Mouse (Mus musculus) heart, postnatal 0 days (tissue): ENCODE results near the gene Mertk. TPM values are rescaled to one million over a fixed set of nuclear protein-coding genes. Genes with fewer than 3 reads are reported as not detected.

Source experiments
- ATAC-seq: fragments of 200-750 bp; cut with Nextera tagmentation; 2 replicates; pipeline ENCODE4 v1.8.0; 2017; ENCODE audit warnings: low read depth, moderate number of reproducible peaks, moderate library complexity; ENCODE audit not compliant: insufficient read depth
- DNase-seq: peaks from one replicate; pipeline ENCODE4 v3.0.0-alpha.2; 2016; ENCODE audit warnings: low spot score
- H3K27ac ChIP-seq: fragments of 300-500 bp; sonication (generic); 2 replicates; pipeline ENCODE4 v1.5.1; 2014; ENCODE audit warnings: low read depth, mild to moderate bottlenecking
- H3K27me3 ChIP-seq: fragments of 300-500 bp; sonication (generic); 2 replicates; pipeline ENCODE4 v1.6.1; 2014; ENCODE audit warnings: low read length, mixed read lengths; ENCODE audit not compliant: control insufficient read depth, insufficient read depth
- H3K36me3 ChIP-seq: fragments of 300-500 bp; sonication (generic); replicated peaks from 2 replicates; pipeline ENCODE4 v1.6.1; 2014; ENCODE audit warnings: low read length, mixed read lengths; ENCODE audit not compliant: control insufficient read depth, insufficient read depth
- H3K4me1 ChIP-seq: fragments of 300-500 bp; sonication (generic); 2 replicates; pipeline ENCODE4 v1.6.1; 2014; ENCODE audit warnings: antibody characterized with exemption; ENCODE audit not compliant: control insufficient read depth, insufficient read depth
- H3K4me2 ChIP-seq: fragments of 300-500 bp; sonication (generic); 2 replicates; pipeline ENCODE4 v1.6.1; 2014; ENCODE audit warnings: low read depth, mild to moderate bottlenecking, low read length, moderate library complexity
- H3K4me3 ChIP-seq: fragments of 300-500 bp; sonication (generic); 2 replicates; pipeline ENCODE4 v1.5.1; 2014; ENCODE audit warnings: low read depth, low read length
- H3K9ac ChIP-seq: fragments of 300-500 bp; sonication (generic); replicated peaks from 2 replicates; pipeline ENCODE4 v1.6.1; 2014; ENCODE audit warnings: low read depth, low read length, mixed read lengths
- H3K9me3 ChIP-seq: fragments of 300-500 bp; sonication (generic); replicated peaks from 2 replicates; pipeline ENCODE4 v1.6.1; 2016; ENCODE audit warnings: low read length; ENCODE audit not compliant: control insufficient read depth
- CTCF ChIP-seq: IDR thresholded peaks from 2 replicates; pipeline ENCODE4 v1.5.1; 2016; ENCODE audit warnings: antibody characterized with exemption, control low read depth, low read depth
- EP300 ChIP-seq: IDR thresholded peaks from 2 replicates; pipeline ENCODE4 v1.6.1; 2016; ENCODE audit warnings: antibody characterized with exemption, low read depth
- WGBS: fragments of 180-500 bp; shearing (Covaris S2); extraction: QIAGEN DNeasy Blood & Tissue Kit; methylation state at CpG from one replicate; pipeline ENCODE4 v1.1.7; 2014; 5-methylcytosine and 5-hydroxymethylcytosine counted together
- polyA plus RNA-seq: library from polyadenylated mRNA; unstranded; fragments of >200 nt; fragmentation: Nextera tagmentation; extraction: Ambion mirVana; gene quantifications from 2 replicates; pipeline ENCODE4 v1.2.1, GENCODE M21; 2015
- total RNA-seq: library from RNA; depleted of rRNA; stranded (reverse); fragments of >200 nt; gene quantifications from 2 replicates; pipeline ENCODE4 v1.2.3, GENCODE M21; 2014; ENCODE audit warnings: low replicate concordance

Mertk gene
- total and polyA plus RNA-seq, 2 experiments from 2014 or later: 2.3 to 6.1 TPM

- DNase-seq (no peak), ATAC-seq (no peak)
- TF ChIP-seq EP300 (no peak), CTCF (no peak)
- Histone ChIP-seq H3K36me3 (peaks cover 14% of the 10 kb centered on the region; the same call in 1 of the 2 replicates), H3K9ac (no peak overlapping the region), H3K4me3 (no peak overlapping the region), H3K27me3 (no peaks in the 10 kb centered on the region), H3K27ac (no peak overlapping the region), H3K4me1 (peaks cover 8% of the 10 kb centered on the region; the same call in 1 of the 2 replicates), H3K9me3 (no peaks in the 10 kb centered on the region), H3K4me2 (no peak overlapping the region)
- 85% methylated on average over 10 of the region's 10 CpGs for WGBS
These were observed 85.0 kb downstream of the Mertk start for GRCm38 (mm10) chr2:128783660-128784345.

- Histone ChIP-seq H3K4me2 (no peak overlapping the region), H3K27ac (no peak overlapping the region), H3K4me1 (peaks cover 8% of the 10 kb centered on the region; the same call in 1 of the 2 replicates), H3K9me3 (no peaks in the 10 kb centered on the region), H3K9ac (no peak overlapping the region), H3K36me3 (peaks cover 14% of the 10 kb centered on the region; the same call in 1 of the 2 replicates), H3K4me3 (no peak overlapping the region), H3K27me3 (no peaks in the 10 kb centered on the region)
- DNase-seq: no peak
- WGBS: 86% methylated on average over 7 of the region's 7 CpGs
- no peak for TF ChIP-seq EP300
- no peak for TF ChIP-seq CTCF
- no peak for ATAC-seq
These were observed 86.1 kb downstream of the Mertk start for GRCm38 (mm10) chr2:128784814-128785213.

- H3K9ac ChIP-seq: no peak overlapping the region
- H3K27me3 ChIP-seq: no peaks in the 10 kb centered on the region
- no peak for TF ChIP-seq EP300
- TF ChIP-seq CTCF: no peak
- DNase-seq: no peak
- peaks cover 8% of the 10 kb centered on the region; the same call in 1 of the 2 replicates for H3K4me1 ChIP-seq
- no peak overlapping the region for H3K4me2 ChIP-seq
- H3K36me3 ChIP-seq: peaks cover 14% of the 10 kb centered on the region; the same call in 1 of the 2 replicates
- no peak overlapping the region for H3K4me3 ChIP-seq
- 57% methylated on average over 5 of the region's 5 CpGs for WGBS
- no peak overlapping the region for H3K27ac ChIP-seq
- ATAC-seq: no peak
- no peaks in the 10 kb centered on the region for H3K9me3 ChIP-seq
These were observed 87.6 kb downstream of the Mertk start for GRCm38 (mm10) chr2:128786341-128786740.

GRCm38 (mm10) chr2:128786795-128787194 lies 88.0 kb downstream of the Mertk start:
- peaks cover 7% of the 10 kb centered on the region; the same call in 1 of the 2 replicates for H3K4me1 ChIP-seq
- no peak for DNase-seq
- no peak overlapping the region for H3K27ac ChIP-seq
- H3K36me3 ChIP-seq: peaks cover 14% of the 10 kb centered on the region; the same call in 1 of the 2 replicates
- H3K27me3 ChIP-seq: no peaks in the 10 kb centered on the region
- no peak for TF ChIP-seq CTCF
- TF ChIP-seq EP300: no peak
- no peaks in the 10 kb centered on the region for H3K9me3 ChIP-seq
- H3K4me2 ChIP-seq: no peak overlapping the region
- H3K4me3 ChIP-seq: no peak overlapping the region
- H3K9ac ChIP-seq: no peak overlapping the region
- no peak for ATAC-seq
- 78% methylated on average over 1 of the region's 1 CpGs for WGBS

GRCm38 (mm10) chr2:128787805-128788204 lies 89.0 kb downstream of the Mertk start:
- Histone ChIP-seq H3K27me3 (no peaks in the 10 kb centered on the region), H3K4me2 (no peak overlapping the region), H3K36me3 (peaks cover 14% of the 10 kb centered on the region; the same call in 1 of the 2 replicates), H3K9me3 (no peaks in the 10 kb centered on the region), H3K9ac (no peak overlapping the region), H3K4me3 (no peak overlapping the region), H3K27ac (no peak overlapping the region), H3K4me1 (no peaks in the 10 kb centered on the region)
- no peak for TF ChIP-seq EP300
- no peak for TF ChIP-seq CTCF
- 79% methylated on average over 3 of the region's 3 CpGs for WGBS
- DNase-seq (no peak), ATAC-seq (no peak)
